Mouse (Mus musculus) heart, embryonic 12.5 days (tissue): ENCODE data around the gene Calm5. TPM values are rescaled to one million over a fixed set of nuclear protein-coding genes. Genes with fewer than 3 reads are reported as not detected.
"Not testable (repeated sequence)": the region's sequence is repeated elsewhere in the genome, so short reads cannot be mapped to it uniquely, and the experiment has no call there.

Source experiments
- ATAC-seq: fragments of 200-750 bp; cut with Nextera tagmentation; 2 replicates; pipeline ENCODE4 v1.8.0; 2017; ENCODE audit warnings: moderate TSS enrichment, moderate library complexity; ENCODE audit not compliant: insufficient number of reproducible peaks, low FRiP score
- H3K27ac ChIP-seq: fragments of 300-500 bp; sonication (generic); 2 replicates; pipeline ENCODE4 v1.5.1; 2016; ENCODE audit warnings: mild to moderate bottlenecking, moderate library complexity; ENCODE audit not compliant: poor library complexity, severe bottlenecking
- H3K27me3 ChIP-seq: fragments of 300-500 bp; sonication (generic); replicated peaks from 2 replicates; pipeline ENCODE4 v1.6.1; 2016; ENCODE audit warnings: mild to moderate bottlenecking, moderate library complexity
- H3K36me3 ChIP-seq: fragments of 300-500 bp; sonication (generic); 2 replicates; pipeline ENCODE4 v1.6.1; 2016; ENCODE audit warnings: mild to moderate bottlenecking, moderate library complexity
- H3K4me1 ChIP-seq: fragments of 300-500 bp; sonication (generic); replicated peaks from 2 replicates; pipeline ENCODE4 v1.6.1; 2016; ENCODE audit warnings: mild to moderate bottlenecking
- H3K4me2 ChIP-seq: fragments of 300-500 bp; sonication (generic); 2 replicates; pipeline ENCODE4 v1.6.1; 2016; ENCODE audit warnings: mild to moderate bottlenecking, moderate library complexity
- H3K4me3 ChIP-seq: fragments of 300-500 bp; sonication (generic); 2 replicates; pipeline ENCODE4 v1.5.1; 2016; ENCODE audit warnings: mild to moderate bottlenecking
- H3K9ac ChIP-seq: fragments of 300-500 bp; sonication (generic); 2 replicates; pipeline ENCODE4 v1.6.1; 2016; ENCODE audit warnings: mild to moderate bottlenecking, moderate library complexity
- H3K9me3 ChIP-seq: fragments of 300-500 bp; sonication (generic); replicated peaks from 2 replicates; pipeline ENCODE4 v1.6.1; 2016; ENCODE audit warnings: mild to moderate bottlenecking, moderate library complexity
- WGBS: fragments of 180-500 bp; shearing (Covaris S2); methylation state at CpG from one replicate; pipeline ENCODE4 v1.1.7; 2016; 5-methylcytosine and 5-hydroxymethylcytosine counted together
- polyA plus RNA-seq: library from polyadenylated mRNA; unstranded; fragments of >200 nt; fragmentation: Nextera tagmentation; extraction: Ambion mirVana; gene quantifications from 2 replicates; pipeline ENCODE4 v1.2.1, GENCODE M21; 2016

The Calm5 gene
- polyA plus RNA-seq, 1 experiment from 2014 or later = not detected

- Histone ChIP-seq H3K4me1 (no peaks in the 10 kb centered on the region), H3K9me3 (no peaks in the 10 kb centered on the region), H3K4me3 (no peak overlapping the region), H3K9ac (no peak overlapping the region), H3K36me3 (no peaks in the 10 kb centered on the region), H3K27me3 (no peaks in the 10 kb centered on the region), H3K27ac (no peak overlapping the region), H3K4me2 (no peak overlapping the region)
- no peak for ATAC-seq
- 60% methylated on average over 2 of the region's 2 CpGs for WGBS
Measured at GRCm38 (mm10) chr13:3832450-3832849, 21.5 kb upstream of the Calm5 start.

DNA sequence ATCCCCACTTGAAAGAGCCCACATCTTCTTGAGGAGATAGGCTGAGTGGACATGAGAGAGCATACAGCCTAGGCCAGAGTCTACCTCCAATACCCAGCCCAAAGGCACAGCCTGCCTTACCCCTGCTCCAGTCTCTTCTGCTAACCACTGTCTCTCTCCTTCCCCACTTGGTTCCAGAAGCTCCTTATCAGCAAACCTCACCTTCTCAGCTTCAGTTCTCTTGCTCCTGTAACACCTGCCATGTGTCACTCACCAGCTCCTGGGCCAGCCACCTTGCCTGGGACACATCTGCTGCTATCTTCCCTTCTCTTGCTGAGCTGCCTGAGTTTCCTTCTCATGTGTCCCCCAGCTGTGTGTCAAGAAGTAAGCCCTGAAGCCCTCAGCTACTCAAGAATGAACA lies 20.3 kb upstream of the Calm5 start:
- H3K27me3 ChIP-seq, H3K4me3 ChIP-seq, H3K4me1 ChIP-seq, H3K9me3 ChIP-seq, ATAC-seq, H3K9ac ChIP-seq, H3K4me2 ChIP-seq, H3K27ac ChIP-seq, H3K36me3 ChIP-seq: not testable (repeated sequence)

- H3K36me3 ChIP-seq, H3K4me2 ChIP-seq, H3K4me1 ChIP-seq, H3K9me3 ChIP-seq, H3K27ac ChIP-seq, ATAC-seq, H3K27me3 ChIP-seq, H3K9ac ChIP-seq, H3K4me3 ChIP-seq: not testable (repeated sequence)
Measured at GRCm38 (mm10) chr13:3837312-3837807, 16.6 kb upstream of the Calm5 start, which contains the start of gene Calm4. Gene Calm4 (plus strand): TSS chr13:3837757.

DNA sequence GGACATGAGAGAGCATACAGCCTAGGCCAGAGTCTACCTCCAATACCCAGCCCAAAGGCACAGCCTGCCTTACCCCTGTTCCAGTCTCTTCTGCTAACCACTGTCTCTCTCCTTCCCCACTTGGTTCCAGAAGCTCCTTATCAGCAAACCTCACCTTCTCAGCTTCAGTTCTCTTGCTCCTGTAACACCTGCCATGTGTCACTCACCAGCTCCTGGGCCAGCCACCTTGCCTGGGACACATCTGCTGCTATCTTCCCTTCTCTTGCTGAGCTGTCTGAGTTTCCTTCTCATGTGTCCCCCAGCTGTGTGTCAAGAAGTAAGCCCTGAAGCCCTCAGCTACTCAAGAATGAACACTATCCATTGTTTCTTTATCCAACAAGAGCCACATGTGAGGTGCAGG lies 13.3 kb upstream of the Calm5 start:
- not testable (repeated sequence) for H3K27me3 ChIP-seq, H3K4me3 ChIP-seq, H3K9me3 ChIP-seq, H3K27ac ChIP-seq, ATAC-seq, H3K9ac ChIP-seq, H3K36me3 ChIP-seq, H3K4me1 ChIP-seq, H3K4me2 ChIP-seq

DNA sequence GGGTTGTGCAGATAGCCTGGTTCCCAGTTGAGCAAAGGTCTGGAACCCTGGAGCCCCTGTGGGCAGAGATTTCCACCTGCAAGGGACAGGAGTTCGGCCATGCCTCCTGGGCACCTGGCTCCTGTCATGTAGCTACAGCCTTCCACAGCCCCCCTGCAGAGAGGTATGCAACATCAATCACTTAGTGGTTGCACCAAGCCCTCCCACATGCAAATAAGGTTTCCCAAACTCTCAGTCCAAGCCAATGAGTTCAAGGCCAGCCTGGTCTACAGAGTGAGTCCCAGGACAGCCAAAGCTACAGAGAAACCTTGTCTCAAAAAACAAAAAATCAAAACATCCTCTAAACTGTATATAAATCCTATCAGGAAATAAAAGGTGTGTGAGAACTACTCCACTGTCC lies 3.6 kb upstream of the Calm5 start:
- no peaks in the 10 kb centered on the region for H3K4me1 ChIP-seq
- no peak overlapping the region for H3K4me3 ChIP-seq
- no peak overlapping the region for H3K9ac ChIP-seq
- WGBS = 63% methylated on average over 1 of the region's 1 CpGs
- H3K9me3 ChIP-seq = no peaks in the 10 kb centered on the region
- no peak overlapping the region for H3K27ac ChIP-seq
- no peaks in the 10 kb centered on the region for H3K36me3 ChIP-seq
- no peak for ATAC-seq
- no peaks in the 10 kb centered on the region for H3K27me3 ChIP-seq
- no peak overlapping the region for H3K4me2 ChIP-seq

DNA sequence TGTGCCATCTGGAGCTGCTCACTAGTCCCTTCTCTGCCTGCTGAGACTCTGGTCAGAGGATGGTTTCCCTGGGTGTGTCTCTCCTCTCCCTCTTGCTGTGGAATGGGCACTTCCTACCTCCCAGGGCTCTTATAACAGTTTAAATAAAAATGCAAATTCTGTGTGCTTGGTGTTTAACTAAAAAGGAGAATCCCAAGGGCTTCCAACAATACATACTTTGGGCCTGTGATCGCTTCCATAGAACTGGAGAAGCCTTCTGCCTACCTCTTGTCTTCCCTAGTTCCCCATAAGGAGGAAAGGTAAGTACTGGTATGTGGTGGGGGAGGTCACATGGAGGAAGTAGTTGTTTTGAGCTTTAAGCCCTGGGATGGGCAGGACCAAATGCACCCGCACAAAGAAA lies 883 bp downstream of the Calm5 start:
- Histone ChIP-seq H3K36me3 (no peaks in the 10 kb centered on the region), H3K9me3 (no peaks in the 10 kb centered on the region), H3K4me3 (no peak overlapping the region), H3K27me3 (no peaks in the 10 kb centered on the region), H3K27ac (no peak overlapping the region), H3K9ac (no peak overlapping the region), H3K4me1 (no peaks in the 10 kb centered on the region), H3K4me2 (no peak overlapping the region)
- 71% methylated on average over 2 of the region's 2 CpGs for WGBS
- no peak for ATAC-seq

DNA sequence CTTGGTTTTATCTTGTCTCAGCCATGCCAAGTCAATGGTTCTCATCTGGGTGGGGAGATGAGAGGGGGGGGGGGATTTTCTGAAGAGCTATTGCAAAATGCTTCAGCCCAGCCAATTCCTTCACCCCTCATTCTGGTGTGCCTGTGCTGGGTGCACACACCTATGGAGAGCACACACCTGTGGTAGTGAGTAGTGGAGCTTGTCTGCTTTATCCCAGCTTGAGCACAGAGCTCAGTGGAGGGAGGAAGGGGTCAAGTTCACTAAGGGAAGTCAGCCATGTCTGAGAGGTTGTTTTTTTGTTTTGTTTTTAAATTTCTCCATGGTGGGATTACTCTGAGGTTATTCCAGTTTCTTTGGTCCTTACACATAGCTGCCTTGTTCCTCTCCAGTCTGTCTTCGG lies 2.3 kb downstream of the Calm5 start:
- H3K27ac ChIP-seq = no peak overlapping the region
- H3K9ac ChIP-seq = no peak overlapping the region
- H3K36me3 ChIP-seq = no peaks in the 10 kb centered on the region
- no peaks in the 10 kb centered on the region for H3K27me3 ChIP-seq
- H3K4me3 ChIP-seq = no peak overlapping the region
- ATAC-seq = no peak
- WGBS = 59% methylated on average over 1 of the region's 1 CpGs
- H3K9me3 ChIP-seq = no peaks in the 10 kb centered on the region
- H3K4me2 ChIP-seq = no peak overlapping the region
- H3K4me1 ChIP-seq = no peaks in the 10 kb centered on the region

DNA sequence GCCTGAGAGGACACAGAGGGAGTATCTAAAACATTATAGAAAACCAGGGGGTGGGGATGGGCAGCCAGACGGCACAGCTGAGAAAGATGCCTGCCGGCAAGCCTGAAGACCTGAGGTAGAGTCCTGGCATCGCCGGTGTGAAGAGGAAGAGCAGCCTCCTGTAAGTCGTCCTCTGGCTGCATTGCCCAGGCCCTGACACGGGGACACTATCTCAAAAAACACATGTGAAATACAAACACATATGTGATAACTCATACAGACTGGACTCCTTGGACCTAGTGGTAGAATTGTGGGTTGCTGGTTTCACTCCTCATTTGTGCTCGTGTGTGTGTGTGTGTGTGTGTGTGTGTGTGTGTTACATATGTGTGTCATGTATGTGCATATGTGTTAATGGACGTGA lies 7.3 kb downstream of the Calm5 start:
- H3K9ac ChIP-seq = no peak overlapping the region
- H3K4me3 ChIP-seq = no peak overlapping the region
- H3K27ac ChIP-seq = no peak overlapping the region
- no peaks in the 10 kb centered on the region for H3K27me3 ChIP-seq
- ATAC-seq = no peak
- H3K9me3 ChIP-seq = no peaks in the 10 kb centered on the region
- 78% methylated on average over 8 of the region's 8 CpGs for WGBS
- peaks cover 6% of the 10 kb centered on the region; the same call in 1 of the 2 replicates for H3K4me1 ChIP-seq
- no peak overlapping the region for H3K4me2 ChIP-seq
- H3K36me3 ChIP-seq = no peaks in the 10 kb centered on the region

- H3K4me3 ChIP-seq = no peak overlapping the region
- no peak overlapping the region for H3K9ac ChIP-seq
- ATAC-seq = no peak
- 87% methylated on average over 3 of the region's 3 CpGs for WGBS
- H3K4me2 ChIP-seq = no peak overlapping the region
- peaks cover 6% of the 10 kb centered on the region; the same call in 1 of the 2 replicates for H3K4me1 ChIP-seq
- H3K9me3 ChIP-seq = no peaks in the 10 kb centered on the region
- H3K27ac ChIP-seq = no peak overlapping the region
- no peaks in the 10 kb centered on the region for H3K36me3 ChIP-seq
- H3K27me3 ChIP-seq = no peaks in the 10 kb centered on the region
Measured at GRCm38 (mm10) chr13:3862325-3862724, 8.4 kb downstream of the Calm5 start.

DNA sequence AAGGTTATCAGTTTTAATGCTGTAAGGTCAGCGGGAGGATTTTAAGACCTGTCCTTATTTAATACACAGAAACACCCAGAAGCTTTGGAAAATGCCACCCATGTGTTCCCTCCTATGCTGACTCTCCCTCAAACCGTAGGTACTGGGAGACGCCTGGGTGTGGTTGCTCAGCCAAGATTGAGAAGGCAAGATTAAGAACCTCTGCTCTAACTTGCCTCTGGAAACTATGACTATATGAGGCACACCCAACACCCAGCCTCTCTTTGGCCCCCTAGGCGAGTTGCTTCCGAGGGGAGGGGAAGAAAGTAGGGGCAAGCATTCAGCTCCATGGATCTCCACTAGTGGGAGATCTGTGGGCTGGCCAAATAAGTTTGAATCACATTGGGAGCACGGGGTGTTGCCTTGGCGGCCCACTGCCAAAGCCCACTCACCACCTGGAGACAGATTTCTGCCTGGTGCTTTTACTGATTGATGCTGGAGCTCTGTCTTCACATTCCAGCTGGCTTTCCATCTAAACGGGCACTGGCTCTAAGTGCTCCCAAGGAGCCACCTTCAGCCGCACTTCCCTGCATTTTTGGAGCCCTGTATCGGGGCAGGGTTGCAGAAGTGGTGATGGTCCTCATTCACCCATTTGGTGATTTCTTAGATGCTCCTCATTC lies 9.1 kb downstream of the Calm5 start:
- Histone ChIP-seq H3K9me3 (no peaks in the 10 kb centered on the region), H3K27me3 (no peaks in the 10 kb centered on the region), H3K4me3 (no peak overlapping the region), H3K36me3 (no peaks in the 10 kb centered on the region), H3K4me1 (peaks cover 6% of the 10 kb centered on the region; the same call in 1 of the 2 replicates), H3K9ac (no peak overlapping the region), H3K4me2 (no peak overlapping the region), H3K27ac (no peak overlapping the region)
- 75% methylated on average over 10 of the region's 10 CpGs for WGBS
- ATAC-seq = no peak; the same call in 1 of the 2 replicates

DNA sequence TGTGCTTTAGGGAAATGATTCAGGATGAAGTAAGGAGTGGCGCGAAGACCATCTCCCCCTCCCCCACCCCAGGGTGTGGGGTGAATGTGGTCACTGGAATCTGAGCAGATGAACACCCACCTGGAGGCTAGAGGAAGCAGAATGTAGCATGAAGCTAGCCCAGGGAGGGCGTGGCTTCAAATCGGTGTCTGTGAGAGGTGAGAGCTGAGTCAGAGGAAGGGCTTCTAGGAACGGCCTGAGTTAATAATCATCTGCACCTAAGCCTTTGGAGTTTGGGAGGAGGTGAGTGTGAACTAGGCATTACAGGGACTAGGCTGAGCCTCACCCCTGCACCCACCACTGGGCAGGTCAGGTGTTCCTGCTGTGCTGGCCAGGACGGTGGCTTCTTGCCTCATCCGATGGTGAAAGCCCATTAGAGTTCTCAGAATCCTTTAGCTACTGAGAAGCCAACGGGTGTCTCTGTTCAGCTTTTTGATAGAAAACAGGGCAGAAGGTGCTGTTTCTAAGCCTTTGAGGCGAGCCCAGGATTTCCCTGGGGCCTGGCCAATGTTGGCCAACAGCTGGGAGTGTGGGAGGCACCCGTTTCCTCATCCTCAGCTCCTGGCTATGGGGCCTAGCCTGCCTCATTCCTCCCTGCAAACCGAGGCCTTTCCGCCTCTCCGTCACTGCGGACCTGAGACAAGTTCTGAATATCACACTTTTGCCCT lies 11.8 kb downstream of the Calm5 start:
- H3K4me2 ChIP-seq = no peak overlapping the region
- peak overlapping the region; percentile 36; the same call in 1 of the 2 replicates for H3K27ac ChIP-seq
- no peaks in the 10 kb centered on the region for H3K9me3 ChIP-seq
- no peak overlapping the region for H3K4me3 ChIP-seq
- H3K9ac ChIP-seq = no peak overlapping the region
- peaks cover 6% of the 10 kb centered on the region; the same call in 1 of the 2 replicates for H3K4me1 ChIP-seq
- H3K36me3 ChIP-seq = no peaks in the 10 kb centered on the region
- peak; percentile 44; the same call in 1 of the 2 replicates for ATAC-seq
- no peaks in the 10 kb centered on the region for H3K27me3 ChIP-seq
- WGBS = 74% methylated on average over 14 of the region's 14 CpGs
